In the genomic region with DNA sequence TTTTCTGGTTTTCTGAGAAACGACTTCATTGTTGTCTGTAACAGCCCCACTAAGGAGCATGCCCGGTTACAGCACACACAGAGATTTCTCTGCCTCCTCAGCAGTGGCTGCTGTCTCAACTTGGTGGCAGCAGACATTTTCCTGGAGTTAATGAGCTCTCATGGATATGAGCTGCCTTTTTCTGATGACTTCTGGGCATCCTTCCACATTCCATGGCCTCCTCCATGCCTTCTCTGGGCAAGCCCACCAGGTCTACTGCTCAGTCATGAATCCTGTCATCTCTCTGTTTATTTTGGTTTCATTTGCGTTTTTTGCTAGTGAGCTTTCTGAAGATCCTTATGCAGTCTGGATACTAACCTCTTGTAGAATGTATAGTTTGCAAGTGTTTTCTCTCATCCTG, we compare ENCODE assay signal across 21 mouse cellular contexts. TPM values are rescaled to one million over a fixed set of nuclear protein-coding genes. Genes with fewer than 3 reads are reported as not detected.
A peak's percentile ranks its signal among the peaks of the same experiment; 100 is the strongest.
DNase-seq lines count a peak whose midpoint lies in the region; ATAC-seq and TF ChIP-seq lines count a peak whose summit lies in the region.
"Had no signal": no experiment of that assay in that cellular context is flagged by ENCODE, and none has a peak within 500 bp of the region (broad histone marks: within the 10 kb centered on the region; RNA-seq: fewer than 3 reads in every experiment).

No protein-coding gene starts in this region.

- no peak overlapping the region for H3K4me3 ChIP-seq in hindbrain, postnatal 0 days (ENCODE audit: low read length)
- H3K4me3 ChIP-seq in hindbrain, embryonic 11.5 days (ENCODE audit: low read depth, low read length) = no peak overlapping the region
- H3K4me3 ChIP-seq in midbrain, postnatal 0 days (ENCODE audit: low read depth, low read length) = no peak overlapping the region
- no peak overlapping the region for H3K4me3 ChIP-seq in midbrain, embryonic 13.5 days (replicated peaks)
- H3K4me3 ChIP-seq: embryonic facial prominence, embryonic 13.5 days; limb, embryonic 13.5 days; liver, embryonic 13.5 days; stomach, embryonic 15.5 days had no signal

- no peaks in the 10 kb centered on the region for H3K27me3 ChIP-seq in hindbrain, postnatal 0 days (ENCODE audit: insufficient read depth, low read length)
- H3K27me3 ChIP-seq in hindbrain, embryonic 11.5 days (ENCODE audit: control insufficient read depth, insufficient read depth, low read length) = peaks cover 3% of the 10 kb centered on the region; the same call in 1 of the 2 replicates
- H3K27me3 ChIP-seq in midbrain, postnatal 0 days (ENCODE audit: insufficient read depth, low read length) = no peaks in the 10 kb centered on the region
- peaks cover 25% of the 10 kb centered on the region; the same call in 1 of the 2 replicates for H3K27me3 ChIP-seq in midbrain, embryonic 13.5 days
- H3K27me3 ChIP-seq: embryonic facial prominence, embryonic 13.5 days; limb, embryonic 13.5 days; liver, embryonic 13.5 days; stomach, embryonic 15.5 days had no signal

- intact Hi-C loops in left cerebral cortex, postnatal 14 days (cut with DNase I) = no loop called here

- no peak for ATAC-seq in hindbrain, postnatal 0 days
- ATAC-seq in hindbrain, embryonic 11.5 days (ENCODE audit: low FRiP score) = no peak
- no peak for ATAC-seq in midbrain, postnatal 0 days (ENCODE audit: low FRiP score)
- ATAC-seq in midbrain, embryonic 13.5 days = no peak
- ATAC-seq: inflammation-experienced regulatory T-cells, adult 6 months; midbrain, embryonic 16.5 days had no signal

- no peak overlapping the region for H3K9ac ChIP-seq in hindbrain, postnatal 0 days (replicated peaks; ENCODE audit: low read length)
- H3K9ac ChIP-seq in hindbrain, embryonic 11.5 days (ENCODE audit: low read depth, low read length) = no peak overlapping the region
- H3K9ac ChIP-seq in midbrain, postnatal 0 days (replicated peaks; ENCODE audit: low read length, poor library complexity, severe bottlenecking) = no peak overlapping the region
- no peak overlapping the region for H3K9ac ChIP-seq in midbrain, embryonic 13.5 days (replicated peaks)
- H3K9ac ChIP-seq: embryonic facial prominence, embryonic 13.5 days; limb, embryonic 13.5 days; liver, embryonic 13.5 days; stomach, embryonic 15.5 days had no signal

- H3K27ac ChIP-seq in hindbrain, postnatal 0 days = peak overlapping the region; percentile 7; the same call in 1 of the 2 replicates
- no peak overlapping the region for H3K27ac ChIP-seq in hindbrain, embryonic 11.5 days (ENCODE audit: low read depth, low read length)
- no peak overlapping the region for H3K27ac ChIP-seq in midbrain, postnatal 0 days (ENCODE audit: low read depth, low read length)
- H3K27ac ChIP-seq in midbrain, embryonic 13.5 days = no peak overlapping the region
- H3K27ac ChIP-seq: embryonic facial prominence, embryonic 13.5 days; limb, embryonic 13.5 days; liver, embryonic 13.5 days; stomach, embryonic 15.5 days had no signal

- no peaks in the 10 kb centered on the region for H3K4me1 ChIP-seq in hindbrain, postnatal 0 days (ENCODE audit: insufficient read depth, low read length)
- H3K4me1 ChIP-seq in hindbrain, embryonic 11.5 days (replicated peaks; ENCODE audit: control insufficient read depth, insufficient read depth, low read length) = no peaks in the 10 kb centered on the region; the same call in 1 of the 2 replicates
- H3K4me1 ChIP-seq in midbrain, postnatal 0 days (ENCODE audit: insufficient read depth, low read length) = no peaks in the 10 kb centered on the region
- H3K4me1 ChIP-seq in midbrain, embryonic 13.5 days (replicated peaks) = peaks cover 11% of the 10 kb centered on the region
- H3K4me1 ChIP-seq: limb, embryonic 13.5 days; stomach, embryonic 15.5 days had no signal

- H3K9me3 ChIP-seq in hindbrain, postnatal 0 days (ENCODE audit: low read length) = no peaks in the 10 kb centered on the region
- no peaks in the 10 kb centered on the region for H3K9me3 ChIP-seq in hindbrain, embryonic 11.5 days (ENCODE audit: control insufficient read depth, low read length)
- no peaks in the 10 kb centered on the region for H3K9me3 ChIP-seq in midbrain, postnatal 0 days (ENCODE audit: low read length)
- H3K9me3 ChIP-seq in midbrain, embryonic 13.5 days = no peaks in the 10 kb centered on the region
- H3K9me3 ChIP-seq: embryonic facial prominence, embryonic 13.5 days; G1E; limb, embryonic 13.5 days; liver, embryonic 13.5 days; stomach, embryonic 15.5 days had no signal

- WGBS in hindbrain, postnatal 0 days = 46% methylated on average over 3 of the region's 3 CpGs
- 74% methylated on average over 3 of the region's 3 CpGs for WGBS in hindbrain, embryonic 11.5 days
- WGBS in midbrain, postnatal 0 days = 62% methylated on average over 3 of the region's 3 CpGs
- 70% methylated on average over 3 of the region's 3 CpGs for WGBS in midbrain, embryonic 13.5 days

- TF ChIP-seq CTCF in hindbrain, postnatal 0 days (IDR thresholded peaks at IDR 0.05; ENCODE audit: low read depth) = no peak
- TF ChIP-seq CTCF in midbrain, postnatal 0 days (IDR thresholded peaks at IDR 0.05) = no peak

- peaks cover 6% of the 10 kb centered on the region; the same call in 1 of the 2 replicates for H3K36me3 ChIP-seq in hindbrain, postnatal 0 days (ENCODE audit: insufficient read depth, low read length)
- H3K36me3 ChIP-seq in hindbrain, embryonic 11.5 days (ENCODE audit: control insufficient read depth, insufficient read depth, low read length) = no peaks in the 10 kb centered on the region
- peaks cover 17% of the 10 kb centered on the region; the same call in 1 of the 2 replicates for H3K36me3 ChIP-seq in midbrain, postnatal 0 days (ENCODE audit: insufficient read depth, low read length)
- peaks cover 34% of the 10 kb centered on the region for H3K36me3 ChIP-seq in midbrain, embryonic 13.5 days
- H3K36me3 ChIP-seq: embryonic facial prominence, embryonic 13.5 days; limb, embryonic 13.5 days; liver, embryonic 13.5 days; stomach, embryonic 15.5 days had no signal

- no peak overlapping the region for H3K4me2 ChIP-seq in hindbrain, postnatal 0 days (ENCODE audit: low read depth, low read length)
- H3K4me2 ChIP-seq in hindbrain, embryonic 11.5 days (replicated peaks; ENCODE audit: low read depth, low read length) = no peak overlapping the region
- H3K4me2 ChIP-seq in midbrain, postnatal 0 days (ENCODE audit: low read depth, low read length, poor library complexity, severe bottlenecking) = no peak overlapping the region
- no peak overlapping the region for H3K4me2 ChIP-seq in midbrain, embryonic 13.5 days (replicated peaks)
- H3K4me2 ChIP-seq: embryonic facial prominence, embryonic 13.5 days; limb, embryonic 13.5 days; liver, embryonic 13.5 days; stomach, embryonic 15.5 days had no signal

- DNase-seq in cerebellum, postnatal 14 days = peak; percentile 53 to 59
- DNase-seq in cerebellum, adult 9-11 months = no peak
- DNase-seq in hindbrain, postnatal 0 days (ENCODE audit: low spot score) = peak; percentile 52
- DNase-seq in hindbrain, embryonic 11.5 days (ENCODE audit: low spot score) = no peak
- peak; percentile 36 for DNase-seq in midbrain, postnatal 0 days (ENCODE audit: low spot score)
- DNase-seq in lung, postnatal 14 days = peak; percentile 36
- no peak for DNase-seq in left cerebral cortex, postnatal 14 days (ENCODE audit: low spot score in 2 of 2)
- DNase-seq: adrenal gland, postnatal 36 days; cerebellum, adult 18-20 months; gastrocnemius, postnatal 10 days; heart, adult 11 months; liver, embryonic 13.5 days; retina, postnatal 1 day; thymus, postnatal 14 days had no signal

RNA-seq across cellular contexts. Expression of a gene that starts 45.9 kb away (rescaled TPM):
- 69.9 and 75.5 TPM in 2 replicates for total RNA-seq in hindbrain, postnatal 0 days (2014; rRNA removed)
- polyA plus RNA-seq in hindbrain, postnatal 0 days (2015; fragmentation: Nextera tagmentation; extraction: Ambion mirVana) = 18.8 and 20.7 TPM in 2 replicates
- polyA plus RNA-seq in hindbrain, embryonic 11.5 days (2014; fragmentation: Nextera tagmentation; extraction: Ambion mirVana) = 19.0 and 20.6 TPM in 2 replicates
- 74.6 and 88.7 TPM in 2 replicates for total RNA-seq in midbrain, postnatal 0 days (2014; rRNA removed)
- 26.2 and 26.4 TPM in 2 replicates for polyA plus RNA-seq in midbrain, postnatal 0 days (2015; fragmentation: Nextera tagmentation; extraction: Ambion mirVana)
- 36.5 and 37.0 TPM in 2 replicates for polyA plus RNA-seq in midbrain, embryonic 13.5 days (2015; fragmentation: Nextera tagmentation; extraction: Ambion mirVana)
- 10 to 100 TPM; 60.3 to 64.5 TPM for total RNA-seq in left cerebral cortex, postnatal 14 days (2021)

Comparison
In these comparisons a context has a peak if more than half of its experiments do, and no peak if none do; other contexts are left out.
1. DNase-seq: peak in cerebellum, postnatal 14 days (2 of 2), hindbrain, postnatal 0 days (single experiment), midbrain, postnatal 0 days (single experiment) and lung, postnatal 14 days (single experiment); none in cerebellum, adult 9-11 months (single experiment), hindbrain, embryonic 11.5 days (single experiment) and left cerebral cortex, postnatal 14 days (0 of 2).